Mouse (Mus musculus): ENCODE data around the gene Gpr157. TPM values are rescaled to one million over a fixed set of nuclear protein-coding genes. Genes with fewer than 3 reads are reported as not detected.
"Not testable (repeated sequence)": the region's sequence is repeated elsewhere in the genome, so short reads cannot be mapped to it uniquely, and the experiment has no call there.

Gpr157 gene
- total RNA-seq (2022) = 10 to 100 TPM; 28.8 to 42.7 (median 39.0) TPM

GRCm38 (mm10) chr4:150087161-150087889 is at the start of gene Gpr157:
Gpr157 (plus strand) TSS chr4:150087365.
- peak; percentile 93 for DNase-seq (ENCODE audit: low spot score)

- DNase-seq (ENCODE audit: low spot score) = no peak
Observed at GRCm38 (mm10) chr4:150038533-150038932, 48.6 kb upstream of the Gpr157 start.

GRCm38 (mm10) chr4:150040003-150040581 is 47.1 kb upstream of the Gpr157 start:
- no peak for DNase-seq (ENCODE audit: low spot score)

DNA sequence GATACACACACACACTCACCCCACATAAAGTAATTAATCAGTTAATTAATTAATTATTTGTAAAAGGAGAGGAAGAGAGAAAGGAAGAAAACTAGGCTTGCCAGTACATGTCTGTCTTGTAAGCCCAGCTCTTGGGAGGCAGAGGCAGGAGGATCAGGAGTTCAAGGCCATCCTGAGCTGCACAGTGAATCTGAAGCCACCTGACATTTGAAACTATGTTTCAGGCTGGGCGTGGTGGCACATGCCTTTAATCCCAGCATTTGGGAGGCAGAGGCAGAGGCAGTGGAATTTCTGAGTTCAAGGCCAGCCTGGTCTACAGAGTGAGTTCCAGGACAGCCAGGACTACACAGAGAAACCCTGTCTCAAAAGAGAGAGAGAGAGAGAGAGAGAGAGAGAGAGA is 46.3 kb upstream of the Gpr157 start:
- DNase-seq (ENCODE audit: low spot score) = not testable (repeated sequence)

- no peak for DNase-seq (ENCODE audit: low spot score)
Observed at GRCm38 (mm10) chr4:150041346-150042110, 45.6 kb upstream of the Gpr157 start.

GRCm38 (mm10) chr4:150043591-150043990 is 43.6 kb upstream of the Gpr157 start:
- DNase-seq (ENCODE audit: low spot score) = no peak

- DNase-seq (ENCODE audit: low spot score) = no peak
Observed at GRCm38 (mm10) chr4:150048038-150048437, 39.1 kb upstream of the Gpr157 start.

DNA sequence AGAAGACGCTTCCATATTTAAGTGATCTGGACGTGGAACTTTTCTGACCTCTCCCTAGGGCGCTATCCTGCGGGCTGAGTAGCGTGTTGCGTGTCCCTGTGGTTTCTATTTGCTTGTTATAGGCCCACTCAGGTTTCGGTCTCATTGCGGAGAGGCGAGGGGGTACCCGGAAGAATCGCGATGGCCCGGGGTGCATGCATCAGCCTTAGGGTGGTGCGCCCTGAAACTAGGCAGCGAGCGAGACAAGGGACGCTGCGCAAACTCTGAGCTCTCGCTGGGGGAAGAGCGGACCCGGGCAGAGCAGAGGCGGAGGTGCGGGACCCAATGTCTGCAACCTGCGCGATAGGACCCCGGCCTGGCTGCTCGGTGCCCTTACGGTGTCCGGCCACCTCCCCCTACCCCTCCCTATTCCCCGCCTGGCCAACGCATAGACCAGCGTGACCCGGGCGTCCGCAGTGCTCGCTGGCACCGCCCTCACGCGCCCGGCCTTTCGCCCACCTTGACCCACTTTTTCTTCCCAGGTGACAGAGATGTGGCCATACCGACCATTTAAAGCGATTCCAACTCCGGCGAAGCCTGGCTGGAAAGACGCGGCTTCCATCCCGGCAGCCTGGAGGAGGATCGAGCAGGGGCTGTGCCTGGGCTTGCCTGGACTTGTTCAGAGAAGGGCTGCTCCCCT is 38.5 kb upstream of the Gpr157 start:
- no peak for DNase-seq (ENCODE audit: low spot score)

DNA sequence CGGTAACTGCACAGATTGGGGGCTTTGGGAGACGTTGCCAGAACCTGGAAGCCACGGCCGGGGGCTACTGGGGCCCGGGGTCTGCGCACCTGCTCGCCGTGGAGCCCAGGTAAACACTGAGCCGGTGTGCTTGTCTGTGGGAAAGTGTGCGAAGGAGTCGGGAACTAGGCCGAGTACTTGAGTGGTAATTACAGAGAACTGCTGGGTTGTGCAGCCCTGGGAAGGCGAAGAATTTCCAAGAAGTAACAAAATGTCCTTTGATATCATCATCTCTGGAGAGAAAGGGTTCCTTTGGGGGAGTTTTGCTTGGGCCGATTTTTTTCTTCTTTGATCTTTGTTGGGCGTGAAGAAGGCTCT is 38.0 kb upstream of the Gpr157 start:
- DNase-seq (ENCODE audit: low spot score) = no peak

- DNase-seq (ENCODE audit: low spot score) = no peak
Observed at GRCm38 (mm10) chr4:150049564-150050226, 37.5 kb upstream of the Gpr157 start.

DNA sequence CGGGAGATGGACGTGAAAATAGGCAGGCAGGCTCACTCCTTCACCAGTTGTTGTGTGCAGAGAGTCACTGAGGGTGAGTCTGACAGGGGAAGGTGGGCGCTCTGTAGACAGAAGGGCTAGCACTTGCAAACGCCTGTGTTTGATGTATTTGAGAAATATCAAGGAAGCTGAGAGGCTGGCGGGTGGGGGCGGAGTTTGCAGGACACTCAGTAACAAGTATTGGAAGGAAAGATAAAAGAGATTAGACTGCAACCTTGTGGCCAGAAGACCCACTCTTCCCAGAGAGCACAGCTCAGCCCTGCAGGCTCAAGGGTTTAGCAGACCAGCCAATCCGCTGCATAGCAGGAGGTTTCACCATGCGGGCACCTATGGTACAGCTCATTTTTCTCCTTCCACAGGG is 35.7 kb upstream of the Gpr157 start:
- no peak for DNase-seq (ENCODE audit: low spot score)

DNA sequence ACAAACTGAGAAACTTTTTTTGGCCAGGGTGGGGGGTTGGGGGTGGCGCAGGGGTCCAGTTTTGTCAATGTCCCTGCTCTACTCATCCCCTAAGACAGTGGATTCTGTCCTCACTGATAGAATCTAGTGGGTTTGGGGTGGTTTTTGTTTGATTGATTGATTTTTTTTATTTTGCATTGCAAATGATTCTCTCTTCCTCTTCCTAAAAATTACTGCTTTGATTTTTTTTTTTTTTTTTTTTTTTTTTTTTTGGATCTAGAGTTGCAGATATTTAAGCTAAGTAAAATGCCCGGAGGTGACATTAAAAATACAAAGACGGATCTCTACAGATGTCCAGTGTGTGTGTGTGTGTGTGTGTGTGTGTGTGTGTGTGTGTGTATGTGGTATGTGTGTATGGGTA is 34.8 kb upstream of the Gpr157 start:
- no peak for DNase-seq (ENCODE audit: low spot score)

GRCm38 (mm10) chr4:150056171-150056570 is 31.0 kb upstream of the Gpr157 start:
- no peak for DNase-seq (ENCODE audit: low spot score)

GRCm38 (mm10) chr4:150057722-150058121 is 29.4 kb upstream of the Gpr157 start:
- no peak for DNase-seq (ENCODE audit: low spot score)

DNA sequence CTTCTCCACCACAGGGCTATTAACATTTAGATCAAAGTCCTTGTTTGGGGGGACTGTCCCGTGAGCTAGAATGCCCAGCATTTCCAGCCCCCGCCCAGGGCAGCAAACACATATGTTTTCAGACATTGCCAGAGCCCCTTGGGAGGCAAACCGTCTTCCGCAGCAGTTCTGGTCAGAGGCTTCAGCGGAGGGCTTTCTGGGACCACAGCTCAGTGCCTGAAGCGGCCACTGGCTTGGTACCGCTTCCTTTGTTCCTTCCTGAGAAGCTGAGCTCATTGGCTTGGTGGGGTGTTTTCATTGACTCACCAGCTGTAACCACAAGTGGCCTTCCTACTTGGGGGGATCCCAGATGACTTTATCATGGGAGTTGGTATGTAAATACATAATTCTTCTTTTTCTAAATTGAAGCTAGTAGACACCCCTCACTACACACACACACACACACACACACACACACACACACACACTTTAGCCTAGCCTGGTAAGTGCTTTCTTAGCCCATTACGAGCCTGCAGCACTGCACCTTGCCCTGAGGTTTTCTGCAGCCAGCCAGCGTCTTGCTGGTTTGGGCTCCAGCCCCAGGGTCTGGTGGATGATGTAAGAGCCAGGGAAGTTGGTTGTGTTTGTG is 27.2 kb upstream of the Gpr157 start:
- DNase-seq (ENCODE audit: low spot score) = no peak

DNA sequence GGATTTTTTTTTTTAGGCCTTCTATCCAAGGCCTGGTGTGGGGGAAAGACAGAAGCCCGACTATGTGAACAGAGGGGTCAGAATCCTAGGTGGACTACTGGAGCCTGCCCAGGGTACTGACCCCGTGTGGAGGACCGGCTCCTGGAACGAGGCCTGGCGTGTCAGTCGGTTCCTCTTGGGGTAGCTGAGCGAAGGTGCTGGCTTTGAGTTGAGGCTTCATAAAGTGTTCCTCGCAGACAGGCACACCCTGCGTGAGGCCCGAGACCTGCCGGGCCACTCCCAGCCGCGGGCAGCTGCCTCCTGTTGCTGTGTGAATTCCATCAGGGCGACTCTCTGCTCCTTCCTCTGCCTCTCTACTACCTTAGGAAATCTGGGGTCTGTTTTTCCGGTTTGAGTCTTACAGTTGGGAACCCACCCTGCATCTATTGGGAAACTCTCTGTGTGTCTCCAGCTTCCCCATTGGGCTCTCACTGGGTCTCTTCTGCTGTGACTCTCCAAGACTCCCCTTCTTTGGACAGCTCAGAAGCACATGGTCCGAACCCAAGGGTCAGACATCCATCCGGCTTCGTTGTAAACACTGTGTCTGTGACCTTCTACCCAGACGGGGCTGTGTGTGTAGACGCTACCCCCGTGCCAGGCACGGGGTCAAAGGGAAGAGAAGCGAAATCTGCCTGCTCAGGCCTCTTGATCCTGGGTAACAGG is 26.5 kb upstream of the Gpr157 start:
- no peak for DNase-seq (ENCODE audit: low spot score)

DNA sequence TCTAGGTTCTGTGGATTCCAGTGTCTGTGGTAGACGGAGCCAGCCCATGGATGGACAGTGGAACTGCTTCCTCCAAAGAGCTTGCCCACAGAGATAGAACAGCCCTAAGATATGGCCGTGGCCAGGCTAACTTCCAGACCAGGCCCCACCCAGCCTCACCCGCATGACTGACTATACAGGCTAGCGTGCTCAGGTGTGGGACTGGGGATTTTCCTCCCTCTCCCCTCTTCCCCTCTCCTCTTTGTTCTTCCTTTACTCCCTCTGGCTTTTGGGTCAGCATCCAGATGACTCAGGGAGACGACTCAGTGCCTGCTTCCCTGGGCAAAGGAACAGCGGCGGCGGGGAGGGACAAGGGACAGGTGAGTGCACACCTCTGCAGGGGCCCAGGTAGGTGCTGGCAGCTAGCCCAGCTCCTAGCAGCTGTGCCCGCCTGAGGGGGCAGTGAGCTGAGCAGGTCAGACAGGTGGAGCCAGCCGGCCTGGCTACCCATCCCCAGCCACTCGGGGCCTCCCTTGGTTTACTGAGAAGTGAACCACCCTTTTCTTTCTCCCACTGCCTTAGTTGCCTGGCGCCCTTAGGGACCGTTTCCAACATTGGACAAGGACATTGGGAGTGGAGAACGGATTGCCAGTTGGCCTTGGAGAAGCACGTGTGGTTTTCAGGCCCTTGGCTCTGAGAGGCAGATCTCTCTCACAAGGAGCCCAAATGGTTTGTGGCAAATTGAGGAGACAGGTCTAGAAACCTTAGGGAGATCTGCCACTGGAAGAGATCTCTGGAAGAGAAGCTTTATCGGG is 25.5 kb upstream of the Gpr157 start:
- DNase-seq (ENCODE audit: low spot score) = no peak

DNA sequence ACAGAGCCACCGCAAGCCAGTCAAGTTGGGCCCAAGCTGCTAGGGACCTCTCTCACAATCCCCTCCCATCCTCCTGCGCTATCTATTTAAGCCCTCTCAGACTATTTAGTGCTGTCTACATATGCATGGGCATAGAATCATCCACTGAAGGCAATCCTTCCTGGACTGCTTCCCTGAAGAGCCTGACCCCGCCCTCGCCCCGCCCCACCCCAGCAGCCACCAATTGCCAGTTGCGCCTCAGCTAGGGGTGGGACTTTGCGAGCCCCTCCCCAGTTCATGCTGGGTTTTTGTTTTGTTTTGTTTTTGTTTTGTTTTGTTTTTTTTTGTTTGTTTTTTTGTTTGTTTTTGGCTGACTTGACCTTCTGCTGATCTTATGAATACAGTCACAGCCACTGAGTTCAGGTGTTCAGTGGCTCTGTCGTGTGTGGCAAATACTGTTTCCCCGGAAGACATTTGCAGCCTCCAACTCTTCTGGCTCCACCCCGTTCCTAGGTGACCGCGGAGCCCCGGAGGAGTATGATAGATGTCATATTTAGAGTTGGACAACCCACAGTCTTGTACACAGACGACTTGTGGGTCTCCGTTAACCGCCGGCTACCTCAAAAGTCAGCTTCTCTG is 20.4 kb upstream of the Gpr157 start:
- no peak for DNase-seq (ENCODE audit: low spot score)

DNA sequence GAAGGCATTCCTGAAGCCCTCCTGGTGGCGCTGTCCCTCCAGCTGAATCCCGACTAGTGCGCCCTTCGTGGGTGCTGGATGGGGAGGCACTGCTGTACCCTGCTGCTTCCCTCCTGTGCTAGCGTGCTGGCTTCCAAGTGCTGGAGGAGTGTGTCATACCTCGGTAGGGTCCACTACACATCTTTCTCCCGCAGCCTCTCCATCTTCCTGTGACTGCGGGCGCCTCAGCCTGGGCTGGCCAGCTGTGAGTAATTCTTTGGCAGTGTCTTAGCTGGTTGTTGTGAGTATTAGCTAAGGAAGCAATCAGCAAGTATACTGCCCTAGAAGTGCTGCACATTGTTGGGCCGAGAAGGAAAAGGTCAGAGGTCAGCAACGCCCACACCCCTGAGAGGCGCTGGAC is 18.9 kb upstream of the Gpr157 start:
- no peak for DNase-seq (ENCODE audit: low spot score)

Data from heart, adult 8-10 months (tissue).